Mouse (Mus musculus) megakaryocyte, adult 5-6 weeks (primary cell): Measurements from ENCODE around the gene Fam104a. TPM values are rescaled to one million over a fixed set of nuclear protein-coding genes. Genes with fewer than 3 reads are reported as not detected.

Source experiments
- ATAC-seq: 2 replicates; pipeline ENCODE4 v1.8.0; 2016; ENCODE audit warnings: mild to moderate bottlenecking, inconsistent platforms; ENCODE audit not compliant: poor library complexity, severe bottlenecking
- total RNA-seq, 2 experiments: library from RNA; stranded (forward) in 1 of 2; stranded (reverse) in 1 of 2; fragments of 153-499, 151-499 nt in 1 of 2; fragments of 221-1000, 200-1000 nt in 1 of 2; gene quantifications; 2 replicates each; pipeline versions ENCODE4 v1.2.3 to v1.2.4; 2015 to 2017

Gene Fam104a
- 15.5 and 16.1 TPM in 2 replicates for total RNA-seq (2015)
- total RNA-seq (2017): 11.2 and 19.6 TPM in 2 replicates

- peak; percentile 91 for ATAC-seq
Measured at GRCm38 (mm10) chr11:113683957-113684706, at the start of gene Fam104a, which contains the start of gene D11Wsu47e. Gene Fam104a (minus strand): TSS chr11:113684155. Gene D11Wsu47e (plus strand): TSS chr11:113684412.

- ATAC-seq: no peak
Measured at GRCm38 (mm10) chr11:113731945-113732612, 48.1 kb upstream of the Fam104a start.

GRCm38 (mm10) chr11:113730879-113731278 is 46.9 kb upstream of the Fam104a start:
- ATAC-seq: no peak

GRCm38 (mm10) chr11:113729917-113730316 is 46.0 kb upstream of the Fam104a start:
- no peak for ATAC-seq

GRCm38 (mm10) chr11:113729239-113729638 is 45.3 kb upstream of the Fam104a start:
- no peak for ATAC-seq

GRCm38 (mm10) chr11:113727992-113728391 is 44.0 kb upstream of the Fam104a start:
- ATAC-seq: no peak

- ATAC-seq: no peak
Measured at GRCm38 (mm10) chr11:113726994-113727888, 43.3 kb upstream of the Fam104a start.

- ATAC-seq: no peak
Measured at GRCm38 (mm10) chr11:113725235-113726048, 41.5 kb upstream of the Fam104a start.

- no peak for ATAC-seq
Measured at GRCm38 (mm10) chr11:113722405-113723090, 38.6 kb upstream of the Fam104a start.

GRCm38 (mm10) chr11:113717767-113718424 is 33.9 kb upstream of the Fam104a start:
- ATAC-seq: no peak

GRCm38 (mm10) chr11:113716132-113716531 is 32.2 kb upstream of the Fam104a start:
- ATAC-seq: no peak

GRCm38 (mm10) chr11:113715078-113715674 is 31.2 kb upstream of the Fam104a start:
- ATAC-seq: peak; percentile 84

- no peak for ATAC-seq
Measured at GRCm38 (mm10) chr11:113711061-113711460, 27.1 kb upstream of the Fam104a start.

GRCm38 (mm10) chr11:113710257-113710777 is 26.4 kb upstream of the Fam104a start:
- ATAC-seq: no peak

GRCm38 (mm10) chr11:113709731-113710256 is 25.8 kb upstream of the Fam104a start, which contains the start of gene Cpsf4l:
Gene Cpsf4l (minus strand): TSS chr11:113710017.
- no peak for ATAC-seq

- no peak for ATAC-seq
Measured at GRCm38 (mm10) chr11:113709272-113709671, 25.3 kb upstream of the Fam104a start.

- ATAC-seq: no peak
Measured at GRCm38 (mm10) chr11:113708629-113709213, 24.8 kb upstream of the Fam104a start.
